Comparison of ENCODE assay signal across 8 mouse cellular contexts in genomic region chr2:179974651-179975471, GRCm38 (mm10). TPM values are rescaled to one million over a fixed set of nuclear protein-coding genes. Genes with fewer than 3 reads are reported as not detected.
DNase-seq lines count a peak whose midpoint lies in the region; ATAC-seq and TF ChIP-seq lines count a peak whose summit lies in the region.

No protein-coding gene starts in this region.

- in situ Hi-C loops in CH12.LX (cut with MboI; ENCODE audit: low pct_ligation_motif_present, low pct_unique_long_range_greater_than_20kb, low sequenced_read_pairs) (no loop called here), Patski (cut with MboI; ENCODE audit: low pct_unique_long_range_greater_than_20kb) (loop anchor here (5.0 kb wide), 2 partner anchors 53 to 67 kb away; partner anchors contain the start of genes Psma7 and Ss18l1)

- no peak for TF ChIP-seq CTCF in CH12.LX (conservative IDR thresholded peaks at IDR 0.05 in 1 of 2, IDR thresholded peaks at IDR 0.05 in 1 of 2; ENCODE audit: low read depth in 2 of 2, low read length in 2 of 2)
- no peak for TF ChIP-seq CTCF in Patski (IDR thresholded peaks at IDR 0.05)

- CTCF ChIA-PET in Patski (lab: Charles Lee), result no interaction called here

- H3K79me2 ChIP-seq in CH12.LX (replicated peaks; ENCODE audit: control insufficient read depth, extremely low read depth, insufficient read depth, poor library complexity, severe bottlenecking), result peaks cover 15% of the 10 kb centered on the region

- H3K36me3 ChIP-seq in CH12.LX (replicated peaks in 1 of 2; ENCODE audit: control insufficient read depth in 1 of 2, insufficient read depth in 1 of 2, low read length in 1 of 2), result peaks cover 0 to 10% of the 10 kb centered on the region in 2 experiments
- no peaks in the 10 kb centered on the region for H3K36me3 ChIP-seq in embryonic facial prominence, embryonic 15.5 days
- no peaks in the 10 kb centered on the region for H3K36me3 ChIP-seq in hindbrain, embryonic 15.5 days
- no peaks in the 10 kb centered on the region for H3K36me3 ChIP-seq in liver, embryonic 11.5 days (ENCODE audit: control insufficient read depth, insufficient read depth, low read length)
- H3K36me3 ChIP-seq in midbrain, embryonic 16.5 days (ENCODE audit: control insufficient read depth, insufficient read depth, low read length), result no peaks in the 10 kb centered on the region

- peak overlapping the region; percentile 23 to 86 (median 85) for H3K4me3 ChIP-seq in CH12.LX (replicated peaks in 1 of 3; ENCODE audit: low read depth in 2 of 3, low read length in 2 of 3, poor library complexity in 1 of 3)
- H3K4me3 ChIP-seq in embryonic facial prominence, embryonic 15.5 days (replicated peaks), result peak overlapping the region; percentile 91
- peak overlapping the region; percentile 73 for H3K4me3 ChIP-seq in hindbrain, embryonic 15.5 days
- peak overlapping the region; percentile 91 for H3K4me3 ChIP-seq in liver, embryonic 11.5 days (ENCODE audit: low read depth, low read length)
- H3K4me3 ChIP-seq in midbrain, embryonic 16.5 days (ENCODE audit: low read depth, low read length), result peak overlapping the region; percentile 83

- no peak overlapping the region for H3K27ac ChIP-seq in CH12.LX (ENCODE audit: insufficient read depth, low read depth)
- H3K27ac ChIP-seq in embryonic facial prominence, embryonic 15.5 days (replicated peaks), result no peak overlapping the region
- no peak overlapping the region for H3K27ac ChIP-seq in hindbrain, embryonic 15.5 days (replicated peaks)
- no peak overlapping the region for H3K27ac ChIP-seq in liver, embryonic 11.5 days (ENCODE audit: low read depth, low read length)
- H3K27ac ChIP-seq in midbrain, embryonic 16.5 days (ENCODE audit: low read length), result no peak overlapping the region

- peak overlapping the region; percentile 58 for H3K4me2 ChIP-seq in CH12.LX (ENCODE audit: insufficient read depth, low read depth, poor library complexity, severe bottlenecking)
- peak overlapping the region; percentile 98 for H3K4me2 ChIP-seq in embryonic facial prominence, embryonic 15.5 days (replicated peaks)
- peak overlapping the region; percentile 99 for H3K4me2 ChIP-seq in hindbrain, embryonic 15.5 days
- peak overlapping the region; percentile 100 for H3K4me2 ChIP-seq in liver, embryonic 11.5 days
- H3K4me2 ChIP-seq in midbrain, embryonic 16.5 days (ENCODE audit: low read length), result peak overlapping the region; percentile 100

- WGBS in embryonic facial prominence, embryonic 15.5 days, result 2% methylated on average over 45 of the region's 45 CpGs
- under 1% methylated on average over 45 of the region's 45 CpGs for WGBS in hindbrain, embryonic 15.5 days
- 3% methylated on average over 45 of the region's 45 CpGs for WGBS in liver, embryonic 11.5 days
- 3% methylated on average over 45 of the region's 45 CpGs for WGBS in midbrain, embryonic 16.5 days

- TF ChIP-seq EP300 in CH12.LX (IDR thresholded peaks at IDR 0.05; ENCODE audit: low read length), result no peak

- ATAC-seq in Patski, result peak; percentile 19
- ATAC-seq in embryonic facial prominence, embryonic 15.5 days (ENCODE audit: insufficient number of reproducible peaks, low FRiP score, low TSS enrichment, low read depth), result no peak
- ATAC-seq in hindbrain, embryonic 15.5 days (ENCODE audit: low FRiP score, low read depth), result no peak
- no peak for ATAC-seq in liver, embryonic 11.5 days (replicated peaks; ENCODE audit: low FRiP score)
- no peak for ATAC-seq in midbrain, embryonic 16.5 days

- H3K4me1 ChIP-seq in CH12.LX (ENCODE audit: control insufficient read depth in 1 of 2, insufficient read depth in 2 of 2), result peaks cover 16 to 47% of the 10 kb centered on the region in 2 experiments
- peaks cover 36% of the 10 kb centered on the region for H3K4me1 ChIP-seq in embryonic facial prominence, embryonic 15.5 days
- H3K4me1 ChIP-seq in hindbrain, embryonic 15.5 days (replicated peaks), result peaks cover 55% of the 10 kb centered on the region
- peaks cover 38% of the 10 kb centered on the region for H3K4me1 ChIP-seq in liver, embryonic 11.5 days (replicated peaks; ENCODE audit: control insufficient read depth, insufficient read depth, low read length)
- H3K4me1 ChIP-seq in midbrain, embryonic 16.5 days (ENCODE audit: control insufficient read depth, insufficient read depth, low read length), result peaks cover 37% of the 10 kb centered on the region

- no peaks in the 10 kb centered on the region for H3K27me3 ChIP-seq in CH12.LX (replicated peaks)
- no peaks in the 10 kb centered on the region for H3K27me3 ChIP-seq in Patski
- no peaks in the 10 kb centered on the region for H3K27me3 ChIP-seq in embryonic facial prominence, embryonic 15.5 days
- no peaks in the 10 kb centered on the region for H3K27me3 ChIP-seq in hindbrain, embryonic 15.5 days
- no peaks in the 10 kb centered on the region for H3K27me3 ChIP-seq in liver, embryonic 11.5 days (replicated peaks; ENCODE audit: control insufficient read depth, insufficient read depth, low read length)
- no peaks in the 10 kb centered on the region for H3K27me3 ChIP-seq in midbrain, embryonic 16.5 days (ENCODE audit: control insufficient read depth, insufficient read depth, low read depth, low read length)

- TF ChIP-seq RAD21 in CH12.LX (IDR thresholded peaks at IDR 0.05; ENCODE audit: low read depth, low read length), result no peak

- no peaks in the 10 kb centered on the region for H3K9me3 ChIP-seq in CH12.LX (replicated peaks; ENCODE audit: low read length)
- no peaks in the 10 kb centered on the region for H3K9me3 ChIP-seq in embryonic facial prominence, embryonic 15.5 days (replicated peaks)
- no peaks in the 10 kb centered on the region for H3K9me3 ChIP-seq in hindbrain, embryonic 15.5 days
- H3K9me3 ChIP-seq in liver, embryonic 11.5 days (ENCODE audit: control insufficient read depth, low read length), result no peaks in the 10 kb centered on the region
- H3K9me3 ChIP-seq in midbrain, embryonic 16.5 days (replicated peaks; ENCODE audit: control insufficient read depth, low read length, poor library complexity, severe bottlenecking), result no peaks in the 10 kb centered on the region

- peak overlapping the region; percentile 95 for H3K9ac ChIP-seq in CH12.LX (ENCODE audit: insufficient read depth, low read depth)
- H3K9ac ChIP-seq in embryonic facial prominence, embryonic 15.5 days, result peak overlapping the region; percentile 40
- peak overlapping the region; percentile 61 for H3K9ac ChIP-seq in hindbrain, embryonic 15.5 days
- peak overlapping the region; percentile 95 for H3K9ac ChIP-seq in liver, embryonic 11.5 days (ENCODE audit: low read depth, low read length)
- peak overlapping the region; percentile 98 for H3K9ac ChIP-seq in midbrain, embryonic 16.5 days (ENCODE audit: low read depth, low read length)

- no peak for TF ChIP-seq POLR2A in CH12.LX (IDR thresholded peaks at IDR 0.05; ENCODE audit: low read depth, low read length)

- no peak for DNase-seq in CH12.LX (ENCODE audit: extremely low read depth)
- no peak for DNase-seq in Patski (ENCODE audit: low read depth, low spot score)
- DNase-seq in liver, embryonic 11.5 days (ENCODE audit: low spot score), result peak; percentile 60
- peak; percentile 41 for DNase-seq in thymus, postnatal 25 days
- no peak for DNase-seq in right cerebral cortex, postnatal 14 days

- POLR2A ChIA-PET in Patski (lab: Charles Lee), result no interaction called here

- dilution Hi-C loops in CH12.LX (cut with MboI; ENCODE audit: extremely low pct_ligation_motif_present, extremely low pct_unique_long_range_greater_than_20kb, low sequenced_read_pairs), result no loop called here

TF ChIP-seq in CH12.LX, 34 proteins besides CTCF, POLR2A, EP300 and RAD21:
- TF ChIP-seq ELF1 (IDR thresholded peaks at IDR 0.05; ENCODE audit: low read depth, low read length), result 0 out of 2 replicates have a peak, but pooled peaks have one; percentile 20
- no peak for TF ChIP-seq NELFE (IDR thresholded peaks at IDR 0.05; ENCODE audit: low read depth, low read length)

RNA-seq across cellular contexts. Expression of gene Taf4, which starts 1.6 kb away (rescaled TPM):
- total RNA-seq in CH12.LX (2012; rRNA removed), result 5.0 and 5.5 TPM in 2 replicates
- 3.0 and 3.5 TPM in 2 replicates for total RNA-seq in CH12.LX (2014; rRNA removed)
- 14.5 and 19.0 TPM in 2 replicates for polyA plus RNA-seq in CH12.LX (2012; ENCODE audit: insufficient read length, low read depth)
- 23.5 TPM for polyA plus RNA-seq in Patski (2021)
- polyA plus RNA-seq in embryonic facial prominence, embryonic 15.5 days (2015; fragmentation: Nextera tagmentation; extraction: Ambion mirVana), result 2.9 and 3.6 TPM in 2 replicates
- polyA plus RNA-seq in hindbrain, embryonic 15.5 days (2015; fragmentation: Nextera tagmentation; extraction: Ambion mirVana), result 3.5 and 3.7 TPM in 2 replicates
- 4.2 and 4.9 TPM in 2 replicates for polyA plus RNA-seq in liver, embryonic 11.5 days (2014; fragmentation: Nextera tagmentation; extraction: Ambion mirVana)
- 3.1 and 3.6 TPM in 2 replicates for polyA plus RNA-seq in midbrain, embryonic 16.5 days (2015; fragmentation: Nextera tagmentation; extraction: Ambion mirVana)

RNA-seq across cellular contexts. Expression of gene Lsm14b, which starts 49.9 kb away (rescaled TPM):
- total RNA-seq in CH12.LX (2012; rRNA removed), result 16.5 and 16.9 TPM in 2 replicates
- total RNA-seq in CH12.LX (2014; rRNA removed), result 12.2 and 12.6 TPM in 2 replicates
- polyA plus RNA-seq in CH12.LX (2012; ENCODE audit: insufficient read length, low read depth), result 15.3 and 15.6 TPM in 2 replicates
- polyA plus RNA-seq in Patski (2021), result 51.1 TPM
- 8.9 and 9.1 TPM in 2 replicates for polyA plus RNA-seq in embryonic facial prominence, embryonic 15.5 days (2015; fragmentation: Nextera tagmentation; extraction: Ambion mirVana)
- 18.8 and 20.5 TPM in 2 replicates for polyA plus RNA-seq in hindbrain, embryonic 15.5 days (2015; fragmentation: Nextera tagmentation; extraction: Ambion mirVana)
- 2.7 and 3.0 TPM in 2 replicates for polyA plus RNA-seq in liver, embryonic 11.5 days (2014; fragmentation: Nextera tagmentation; extraction: Ambion mirVana)
- 21.0 and 22.4 TPM in 2 replicates for polyA plus RNA-seq in midbrain, embryonic 16.5 days (2015; fragmentation: Nextera tagmentation; extraction: Ambion mirVana)

Comparison
In these comparisons a context has a peak if more than half of its experiments do, and no peak if none do; other contexts are left out.
1. DNase-seq: peak in liver, embryonic 11.5 days (single experiment) and thymus, postnatal 25 days (single experiment); none in CH12.LX (single experiment), Patski (single experiment) and right cerebral cortex, postnatal 14 days (single experiment).
2. H3K9ac ChIP-seq: peak in every context shown above with its lines; median percentile 98 in midbrain, embryonic 16.5 days; 95 in CH12.LX; 95 in liver, embryonic 11.5 days; 61 in hindbrain, embryonic 15.5 days; 40 in embryonic facial prominence, embryonic 15.5 days.
3. Peak in every context shown above with its lines, with median percentiles within 50 percentile points of each other: H3K4me2 ChIP-seq and H3K4me3 ChIP-seq.